Mouse (Mus musculus): ENCODE results near the gene Ackr2.

DNA sequence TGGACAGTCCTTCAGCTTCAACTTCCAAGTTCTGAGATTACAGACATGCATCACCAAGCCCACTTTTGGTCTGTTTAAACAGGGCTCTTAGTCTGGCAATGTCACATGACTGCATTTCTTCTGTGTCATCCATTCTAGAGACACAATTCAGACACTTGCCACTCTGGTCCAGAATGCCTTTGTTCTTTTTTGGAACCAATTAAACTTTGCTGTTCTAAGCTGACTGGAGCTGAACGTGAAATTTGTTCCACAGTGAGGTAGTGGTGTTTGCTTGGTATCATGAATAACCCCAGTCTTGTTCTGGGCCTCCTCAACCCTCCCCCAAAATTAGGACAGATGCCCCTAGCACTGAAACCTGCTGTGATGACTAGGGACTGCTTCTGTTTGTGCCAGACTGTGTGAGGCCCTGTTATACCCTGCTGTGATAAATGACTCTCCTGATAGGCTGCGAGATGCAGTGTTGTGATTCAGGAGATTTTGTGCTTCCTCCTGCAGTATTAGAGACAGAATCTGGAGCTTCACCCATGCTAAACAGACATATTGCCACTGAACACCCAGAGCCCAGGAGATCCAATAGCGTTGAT lies 32.6 kb upstream of the Ackr2 start:
- no peak for TF ChIP-seq POLR2A (IDR thresholded peaks at IDR 0.05; ENCODE audit: control insufficient read depth, low read depth, low read length)
- TF ChIP-seq CTCF (IDR thresholded peaks at IDR 0.05; ENCODE audit: control insufficient read depth, insufficient read depth, insufficient replicate concordance, low read depth, low read length), result no peak
